Mouse (Mus musculus) thymus, postnatal 25 days (tissue): Measurements from ENCODE around the gene Rad51b.

Experiments
- DNase-seq: peaks from one replicate; pipeline ENCODE4 v3.0.0; 2022

Rad51b gene

GRCm38 (mm10) chr12:79382416-79382815 is 85.3 kb downstream of the Rad51b start:
- no peak for DNase-seq

- DNase-seq, result no peak
Observed at GRCm38 (mm10) chr12:79383583-79383982, 86.5 kb downstream of the Rad51b start.

- no peak for DNase-seq
Observed at GRCm38 (mm10) chr12:79384787-79385186, 87.7 kb downstream of the Rad51b start.

- DNase-seq, result no peak
Observed at GRCm38 (mm10) chr12:79385199-79385598, 88.1 kb downstream of the Rad51b start.

DNA sequence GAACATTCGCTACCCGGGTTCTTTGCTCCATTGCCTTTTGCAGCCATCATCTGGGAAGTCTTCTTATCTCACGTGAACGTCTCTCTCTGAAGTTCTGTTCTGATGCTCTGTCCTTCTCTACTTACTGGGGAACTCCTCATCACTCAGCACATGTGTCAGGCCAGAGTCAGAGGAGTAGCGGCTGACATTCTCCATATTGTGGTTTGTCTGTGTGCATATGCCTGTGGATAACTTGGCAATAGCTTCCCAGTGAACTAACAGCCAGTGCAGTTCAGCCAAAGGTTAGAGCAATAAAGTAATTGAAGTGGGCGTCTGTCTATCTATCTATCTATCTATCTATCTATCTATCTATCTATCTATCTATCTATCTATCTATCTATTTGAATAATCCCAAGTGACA is 90.8 kb downstream of the Rad51b start:
- DNase-seq, result no peak

GRCm38 (mm10) chr12:79389251-79389650 is 92.2 kb downstream of the Rad51b start:
- no peak for DNase-seq

DNA sequence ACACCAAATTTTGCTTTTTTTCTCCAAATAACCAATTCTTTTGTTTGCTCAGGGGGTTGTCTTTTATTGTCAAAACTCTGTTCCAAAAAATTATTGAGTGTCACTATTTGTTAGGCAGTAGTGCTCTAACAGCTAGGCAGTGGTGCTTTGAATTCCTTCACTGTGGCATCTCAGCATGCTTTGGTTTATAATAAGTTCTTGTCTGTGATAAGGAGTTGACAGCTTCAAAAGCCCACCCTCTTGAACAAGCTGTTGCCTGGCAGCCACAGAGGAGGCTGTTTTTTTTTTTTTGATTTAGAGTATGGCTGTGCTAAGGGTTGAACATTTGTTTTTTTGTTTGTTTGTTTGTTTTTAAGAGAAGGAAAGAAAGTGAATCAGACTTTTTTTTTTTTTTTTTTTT is 92.9 kb downstream of the Rad51b start:
- DNase-seq, result no peak

GRCm38 (mm10) chr12:79393636-79394035 is 96.6 kb downstream of the Rad51b start:
- no peak for DNase-seq

GRCm38 (mm10) chr12:79403992-79404391 is 106.9 kb downstream of the Rad51b start:
- no peak for DNase-seq

- no peak for DNase-seq
Observed at GRCm38 (mm10) chr12:79404494-79404893, 107.4 kb downstream of the Rad51b start.

DNA sequence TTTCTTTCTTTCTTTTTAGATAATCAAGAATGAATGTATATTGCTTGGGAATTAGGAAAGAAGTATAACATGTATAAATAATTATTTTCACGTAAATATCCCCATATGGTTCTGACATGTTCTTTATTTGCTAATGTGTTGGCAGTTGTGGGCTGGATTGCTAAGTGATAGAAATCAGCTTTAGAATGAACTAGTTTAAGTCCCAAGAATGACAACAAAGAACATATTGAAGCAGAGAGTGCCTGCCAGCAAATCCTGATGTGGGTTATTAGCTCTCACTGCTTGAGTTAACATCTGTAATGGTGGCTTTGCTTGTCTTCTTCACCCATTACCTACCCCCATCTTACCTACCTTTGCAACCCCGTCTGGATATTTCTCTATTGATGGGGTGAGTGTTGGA is 111.6 kb downstream of the Rad51b start:
- no peak for DNase-seq

DNA sequence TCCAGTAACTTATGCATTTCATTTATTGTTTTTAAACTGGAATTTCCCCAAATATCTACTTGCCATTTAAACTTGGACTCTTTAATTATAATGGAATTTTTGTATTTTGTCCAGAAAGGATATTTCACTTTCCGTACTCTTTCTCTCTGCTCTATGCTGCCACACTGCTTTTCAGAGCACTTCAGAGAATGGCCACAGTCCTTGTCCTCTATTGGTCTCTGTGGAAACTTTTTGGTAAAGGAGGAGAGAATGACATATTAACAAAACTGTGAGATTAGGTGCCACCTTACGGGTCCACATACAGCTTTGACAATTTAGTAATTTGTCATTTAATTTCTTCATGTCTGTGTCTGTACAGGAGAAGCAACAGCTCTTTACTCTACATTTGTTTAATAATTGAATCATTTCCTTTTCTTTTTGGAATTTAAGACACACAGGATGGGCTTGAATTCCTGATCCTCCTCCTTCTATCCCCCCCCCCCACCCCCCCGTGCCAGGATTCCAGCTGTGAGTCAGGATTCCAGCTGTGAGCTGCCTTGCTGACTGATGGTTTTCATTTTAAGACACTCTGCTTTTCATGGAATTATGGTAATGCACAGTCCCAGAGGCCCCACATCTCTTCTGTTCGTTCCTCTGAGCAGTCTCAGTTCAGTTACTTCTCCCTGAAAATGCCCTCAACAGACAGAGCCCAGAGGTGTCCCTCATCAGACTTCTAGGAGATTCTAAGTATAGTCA is 112.2 kb downstream of the Rad51b start:
- no peak for DNase-seq

DNA sequence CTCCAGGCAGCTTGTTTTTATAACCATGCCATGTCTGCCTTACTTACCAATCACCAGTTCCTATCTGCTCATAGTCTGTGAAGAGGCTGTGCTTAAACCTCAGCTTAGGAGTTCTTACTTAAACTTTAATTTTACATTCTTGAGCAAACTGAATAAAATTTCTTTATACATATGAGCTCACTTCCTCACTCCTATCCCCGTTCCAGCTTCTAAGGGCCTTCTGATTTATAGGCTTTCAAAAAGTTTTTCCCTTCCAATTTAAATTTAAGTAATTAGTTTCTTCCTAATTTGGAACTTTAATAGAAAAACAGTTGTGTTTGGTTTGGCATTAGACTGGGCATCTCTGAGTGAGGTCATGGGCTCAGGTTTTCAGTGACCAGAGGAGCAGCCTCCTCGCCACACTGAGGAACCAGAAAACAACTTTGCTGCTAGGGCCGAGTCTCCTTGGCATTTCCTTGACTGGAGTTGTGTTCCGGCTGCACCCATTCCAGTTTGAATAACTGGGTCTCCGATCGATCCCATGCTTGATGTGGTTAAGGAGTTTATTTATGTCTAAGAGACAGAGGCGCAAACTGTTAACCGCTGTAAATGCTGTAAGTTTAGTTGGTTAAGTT is 115.9 kb downstream of the Rad51b start:
- no peak for DNase-seq

- no peak for DNase-seq
Observed at GRCm38 (mm10) chr12:79417360-79417759, 120.3 kb downstream of the Rad51b start.

DNA sequence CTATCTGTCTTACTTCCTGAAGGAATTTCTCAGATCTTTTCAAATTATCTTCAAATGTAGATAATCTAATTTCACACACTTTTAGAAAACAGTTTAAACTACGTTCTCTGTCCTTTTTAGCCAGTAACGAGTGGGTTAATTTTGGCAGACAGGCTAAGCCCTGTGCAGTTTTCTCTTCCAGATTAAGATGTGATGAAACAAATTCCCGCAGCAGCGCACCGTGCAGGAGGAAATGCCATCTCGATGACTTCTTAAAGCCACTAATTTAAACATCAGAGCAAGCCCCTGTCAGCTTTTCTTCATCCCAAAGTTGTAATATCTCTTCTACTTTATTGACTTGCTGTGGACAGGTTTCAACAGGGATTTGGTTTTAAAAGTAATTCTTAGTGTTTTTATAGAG is 123.5 kb downstream of the Rad51b start:
- no peak for DNase-seq

DNA sequence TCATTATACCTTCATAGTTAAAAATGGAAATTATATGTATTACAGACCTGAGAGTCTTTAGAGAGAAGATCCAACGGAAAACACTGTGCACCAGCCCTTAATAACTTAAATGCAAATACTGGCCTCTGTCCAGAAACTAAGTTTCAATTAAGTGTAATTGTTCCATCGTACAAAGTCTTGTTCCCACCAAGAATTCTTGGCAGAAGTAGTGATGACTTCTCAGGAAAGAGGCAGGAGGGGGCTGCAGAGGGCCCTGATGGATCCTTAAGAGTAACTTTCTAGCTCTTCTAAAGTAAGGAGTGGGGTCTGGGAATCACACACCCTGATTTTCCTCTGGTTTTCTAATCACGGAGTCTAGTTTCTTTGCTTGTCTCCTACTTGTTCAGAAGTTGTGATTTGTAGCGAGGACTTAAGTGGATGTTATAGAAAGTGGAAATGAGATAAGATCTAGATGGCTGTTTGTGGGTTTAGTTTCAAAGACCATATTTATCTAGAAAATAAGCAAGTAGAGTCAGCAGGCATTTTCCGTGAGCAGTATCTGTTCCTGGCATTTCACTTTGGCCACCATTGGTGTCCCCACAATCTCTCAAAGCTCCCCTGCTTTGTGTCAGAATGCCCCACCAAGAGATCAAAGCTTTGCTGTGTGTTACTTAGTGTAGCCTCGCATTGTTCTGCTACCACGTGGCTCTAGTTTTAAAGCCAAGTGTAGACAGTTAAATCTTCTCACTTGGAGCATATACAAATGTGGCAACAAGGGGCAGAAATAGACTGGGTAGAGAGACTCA is 132.6 kb downstream of the Rad51b start:
- peak; percentile 6 for DNase-seq

DNA sequence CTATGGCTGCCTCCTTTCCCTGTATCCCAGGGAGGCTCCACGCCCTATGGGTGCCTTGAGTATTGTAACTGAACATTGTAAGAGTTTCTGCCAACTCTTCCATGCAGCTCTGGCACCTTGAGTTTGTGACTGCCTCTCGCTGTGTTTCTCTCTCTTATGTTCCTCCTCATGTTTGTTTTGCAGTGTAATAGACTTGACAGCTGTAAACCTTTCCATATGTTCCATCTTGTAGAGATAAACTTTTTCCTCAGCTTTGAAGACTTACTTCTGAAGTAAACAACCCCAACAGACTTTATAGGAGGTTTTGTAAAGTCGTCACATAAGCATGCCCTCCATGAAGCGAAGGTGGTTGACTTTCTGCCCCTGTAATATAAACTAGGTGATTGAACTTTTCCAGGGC is 134.1 kb downstream of the Rad51b start:
- DNase-seq, result no peak

DNA sequence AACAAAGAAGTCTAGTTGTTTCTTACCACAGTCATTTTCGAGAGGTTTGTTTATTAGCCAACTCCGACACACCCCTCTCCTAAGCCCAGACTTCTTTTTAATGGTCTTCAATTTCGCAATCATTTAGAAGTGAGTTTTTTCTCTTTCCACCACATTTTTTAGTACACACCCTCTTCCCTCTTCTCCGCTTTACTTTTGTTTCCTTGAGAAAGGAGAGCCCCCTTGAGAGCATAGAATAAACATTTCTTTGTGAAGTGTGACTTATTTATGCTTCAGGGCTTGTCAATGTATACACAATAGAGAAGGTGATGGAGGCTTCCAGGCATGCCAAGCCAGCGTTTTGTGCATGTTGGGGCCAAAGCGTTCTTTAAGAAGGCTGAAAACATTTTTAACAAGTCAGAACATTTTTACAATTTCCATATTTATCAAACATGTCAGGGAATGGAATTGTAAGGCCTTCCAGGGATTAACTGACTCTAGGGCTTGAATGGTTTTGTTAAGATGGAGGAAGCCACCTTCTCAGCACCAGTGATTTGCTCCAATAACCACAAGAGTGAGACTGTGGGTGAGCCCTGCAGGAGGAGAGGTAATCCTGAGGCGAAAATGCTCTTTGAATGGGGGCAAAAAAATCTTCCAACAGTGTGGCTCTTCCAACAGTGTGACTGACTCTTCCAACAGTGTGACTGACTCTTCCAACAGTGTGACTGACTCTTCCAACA is 136.8 kb downstream of the Rad51b start:
- no peak for DNase-seq

DNA sequence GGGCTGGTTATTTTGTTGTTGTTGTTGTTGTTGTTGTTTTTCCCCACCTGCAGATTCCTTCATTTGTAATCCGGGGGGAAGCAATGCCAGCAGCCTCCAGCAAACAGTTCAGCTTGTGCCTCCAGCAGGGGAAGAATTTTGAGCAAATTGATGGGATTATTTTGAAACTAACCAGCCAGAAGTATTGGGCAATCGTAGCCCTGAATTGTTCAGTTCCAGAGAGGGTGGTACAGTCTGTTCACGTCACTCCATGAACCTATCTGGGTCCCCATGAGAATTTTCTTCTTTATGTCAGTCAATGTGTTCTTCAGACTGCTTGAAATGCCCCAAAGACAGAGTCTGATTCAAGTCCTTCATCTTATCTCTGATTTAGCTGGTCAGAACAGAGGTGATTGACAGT is 138.4 kb downstream of the Rad51b start:
- no peak for DNase-seq

DNA sequence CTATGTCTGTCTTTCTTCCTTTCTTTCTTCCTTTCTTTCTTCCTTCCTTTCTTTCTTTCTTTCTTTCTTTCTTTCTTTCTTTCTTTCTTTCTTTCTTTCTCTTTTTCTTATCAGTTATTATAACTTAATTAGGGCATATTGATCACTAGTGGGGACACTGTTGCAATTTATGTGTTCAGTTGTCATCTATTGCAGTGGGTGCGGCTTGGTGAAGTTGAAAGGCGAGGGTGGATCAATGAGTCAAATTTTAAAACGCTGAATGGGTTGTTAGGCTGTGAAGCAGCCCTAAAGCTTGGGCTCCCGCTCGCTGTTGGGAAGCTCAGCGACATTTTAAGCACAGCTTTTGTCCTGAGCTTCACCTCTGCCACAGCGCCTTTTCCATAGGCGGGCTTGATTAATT is 139.0 kb downstream of the Rad51b start:
- no peak for DNase-seq

DNA sequence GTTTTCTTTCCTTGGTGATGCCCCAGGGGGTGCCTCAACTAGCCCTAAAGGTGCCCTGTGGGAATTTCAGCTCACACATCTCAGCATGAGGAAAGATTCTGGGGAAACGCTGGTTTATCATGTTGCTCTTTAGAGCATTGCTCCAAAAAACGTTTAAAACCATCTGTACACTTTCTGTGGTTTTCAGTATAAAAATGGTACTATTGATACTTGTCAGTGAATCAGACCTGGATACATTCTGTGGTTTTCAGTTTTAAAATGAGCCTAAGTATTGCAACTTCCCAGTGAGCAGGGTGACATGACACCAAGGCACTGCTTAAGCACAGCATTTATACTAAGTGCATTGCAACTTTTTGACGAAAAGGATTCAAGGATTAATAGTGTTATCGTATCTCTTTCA is 139.8 kb downstream of the Rad51b start:
- DNase-seq, result no peak

DNA sequence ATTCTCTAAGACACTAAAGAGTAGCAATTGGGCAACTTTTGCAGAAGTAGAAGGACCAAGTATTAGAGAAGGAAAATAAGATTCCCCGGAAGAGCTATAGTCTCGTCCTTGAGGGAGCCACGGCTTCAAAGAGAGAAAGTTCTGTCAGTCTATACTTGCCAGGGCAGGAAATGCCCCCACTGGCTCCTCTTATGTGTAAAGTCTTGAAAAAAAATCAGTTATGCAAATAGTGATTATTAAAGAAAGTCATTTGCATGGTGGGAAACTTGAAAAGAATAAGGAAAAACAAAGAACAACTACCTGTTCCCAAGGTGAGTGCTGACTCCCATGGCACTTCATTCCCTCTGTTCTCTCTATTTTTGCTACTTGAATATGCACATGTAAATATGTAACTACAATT is 140.5 kb downstream of the Rad51b start:
- no peak for DNase-seq

DNA sequence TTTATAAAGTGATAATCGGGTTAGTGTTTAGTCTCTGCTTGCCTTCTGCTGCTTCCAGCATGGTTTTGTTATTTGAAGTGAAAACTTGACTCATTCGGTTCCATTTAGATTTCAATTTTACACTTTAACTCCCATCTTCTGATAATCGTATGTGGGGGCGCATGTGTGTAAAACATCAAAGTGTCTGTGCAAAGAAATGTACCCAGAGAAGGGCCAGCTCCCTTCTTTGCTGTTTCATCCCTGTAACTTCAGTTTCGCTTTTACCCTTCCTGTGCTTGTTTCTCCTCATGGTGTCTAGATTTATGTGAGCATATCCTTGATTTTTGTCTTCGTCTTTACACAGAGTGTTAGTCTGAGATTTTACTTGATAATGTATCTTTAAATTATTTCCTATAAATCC is 142.9 kb downstream of the Rad51b start:
- no peak for DNase-seq
